Mouse (Mus musculus) megakaryocyte, embryonic 14.5 days (primary cell): ENCODE results near the gene Pcsk6.

Experiments
- FLI1 ChIP-seq: IDR thresholded peaks from 2 replicates; pipeline ENCODE4 v1.6.1; 2012; ENCODE audit warnings: low read length, inconsistent platforms, mixed read lengths
- GATA1 ChIP-seq: IDR thresholded peaks from 3 replicates; pipeline ENCODE4 v1.6.1; 2012; ENCODE audit warnings: mixed read lengths, low read length, inconsistent platforms, borderline replicate concordance

- TF ChIP-seq FLI1 (no peak), GATA1 (no peak)
These were observed 10.3 kb downstream of the Pcsk6 start for GRCm38 (mm10) chr7:65871851-65872250.
